Mouse (Mus musculus) C2C12 (cell line): ENCODE data around the gene Tmem145.

Experiments used
- CTCF ChIP-seq: IDR thresholded peaks from one replicate; pipeline ENCODE4 v1.5.1; 2011; ENCODE audit not compliant: control insufficient read depth, insufficient read depth, insufficient read length
- FOSL1 ChIP-seq: IDR thresholded peaks from one replicate; pipeline ENCODE4 v1.8.0; 2011; ENCODE audit warnings: mild to moderate bottlenecking, low read length; ENCODE audit not compliant: poor library complexity, insufficient read depth, severe bottlenecking
- MAX ChIP-seq: IDR thresholded peaks from one replicate; pipeline ENCODE4 v1.6.1; 2011; ENCODE audit warnings: mild to moderate bottlenecking, control low read depth
- MYOD1 ChIP-seq: IDR thresholded peaks from one replicate; pipeline ENCODE4 v1.6.1; 2011; ENCODE audit warnings: low read depth; ENCODE audit not compliant: control insufficient read depth, insufficient read length
- MYOG ChIP-seq: IDR thresholded peaks from one replicate; pipeline ENCODE4 v1.6.1; 2011; ENCODE audit not compliant: control insufficient read depth, insufficient read length; ENCODE audit errors: extremely low read depth
- USF1 ChIP-seq: IDR thresholded peaks from one replicate; pipeline ENCODE4 v1.6.1; 2011; ENCODE audit warnings: low read depth, mild to moderate bottlenecking, control low read depth, moderate library complexity

- TF ChIP-seq CTCF: no peak
- no peak for TF ChIP-seq MAX
- no peak for TF ChIP-seq MYOD1
- TF ChIP-seq USF1: no peak
- no peak for TF ChIP-seq MYOG
- no peak for TF ChIP-seq FOSL1
Measured at GRCm38 (mm10) chr7:25311193-25311592, 5.3 kb downstream of the Tmem145 start.
